Mouse (Mus musculus) erythroblast, embryonic 14.5 days (primary cell): ENCODE data around the gene Trim65. TPM values are rescaled to one million over a fixed set of nuclear protein-coding genes. Genes with fewer than 3 reads are reported as not detected.
A peak's percentile ranks its signal among the peaks of the same experiment; 100 is the strongest.

ENCODE experiments used
- H3K27me3 ChIP-seq: 2 replicates; pipeline ENCODE4 v1.6.1; 2012; ENCODE audit warnings: inconsistent platforms; ENCODE audit not compliant: control insufficient read depth
- H3K36me3 ChIP-seq: 2 replicates; pipeline ENCODE4 v1.6.1; 2012; ENCODE audit warnings: mild to moderate bottlenecking, inconsistent platforms; ENCODE audit not compliant: control insufficient read depth
- H3K4me1 ChIP-seq: 2 replicates; pipeline ENCODE4 v1.6.1; 2012; ENCODE audit warnings: inconsistent platforms; ENCODE audit not compliant: control insufficient read depth
- H3K4me3 ChIP-seq: replicated peaks from 2 replicates; pipeline ENCODE3; 2012; ENCODE audit warnings: moderate library complexity, mild to moderate bottlenecking, inconsistent platforms
- H3K9me3 ChIP-seq: 2 replicates; pipeline ENCODE4 v1.6.1; 2012; ENCODE audit warnings: low read length, inconsistent platforms, mixed read lengths; ENCODE audit not compliant: control insufficient read depth
- GATA1 ChIP-seq: IDR thresholded peaks from 2 replicates; pipeline ENCODE4 v1.6.1; 2012; ENCODE audit warnings: low read length, inconsistent platforms, mixed read lengths
- TAL1 ChIP-seq: IDR thresholded peaks from 3 replicates; pipeline ENCODE4 v1.6.1; 2012; ENCODE audit warnings: low read length, inconsistent platforms, mixed read lengths
- polyA plus RNA-seq: library from polyadenylated mRNA; stranded (reverse); fragments of >175 nt; gene quantifications from 2 replicates; pipeline ENCODE4 v1.2.3, GENCODE M21; 2012

Trim65 gene
- polyA plus RNA-seq, 1 experiment: 0.04 TPM

- peaks cover 15% of the 10 kb centered on the region for H3K36me3 ChIP-seq
- H3K4me1 ChIP-seq: peaks cover 31% of the 10 kb centered on the region
- H3K4me3 ChIP-seq: peak overlapping the region; percentile 81
- no peak for TF ChIP-seq TAL1
- no peak for TF ChIP-seq GATA1
- H3K27me3 ChIP-seq: peaks cover 6% of the 10 kb centered on the region; the same call in 1 of the 2 replicates
- no peaks in the 10 kb centered on the region for H3K9me3 ChIP-seq
These were observed 36.3 kb upstream of the Trim65 start for GRCm38 (mm10) chr11:116167232-116167631.

GRCm38 (mm10) chr11:116163002-116163401 lies 32.1 kb upstream of the Trim65 start:
- H3K9me3 ChIP-seq: no peaks in the 10 kb centered on the region
- no peaks in the 10 kb centered on the region for H3K27me3 ChIP-seq
- H3K4me3 ChIP-seq: no peak overlapping the region
- peaks cover 31% of the 10 kb centered on the region for H3K36me3 ChIP-seq
- TF ChIP-seq TAL1 (no peak), GATA1 (no peak)
- peaks cover 31% of the 10 kb centered on the region for H3K4me1 ChIP-seq

GRCm38 (mm10) chr11:116162146-116162545 lies 31.2 kb upstream of the Trim65 start:
- Histone ChIP-seq H3K9me3 (no peaks in the 10 kb centered on the region), H3K4me3 (no peak overlapping the region), H3K27me3 (no peaks in the 10 kb centered on the region), H3K36me3 (peaks cover 38% of the 10 kb centered on the region), H3K4me1 (peaks cover 23% of the 10 kb centered on the region)
- TF ChIP-seq GATA1 (no peak), TAL1 (no peak)

GRCm38 (mm10) chr11:116161312-116161711 lies 30.4 kb upstream of the Trim65 start:
- TF ChIP-seq GATA1: no peak
- no peak for TF ChIP-seq TAL1
- H3K9me3 ChIP-seq: no peaks in the 10 kb centered on the region
- H3K4me1 ChIP-seq: peaks cover 14% of the 10 kb centered on the region
- peaks cover 47% of the 10 kb centered on the region for H3K36me3 ChIP-seq
- no peaks in the 10 kb centered on the region for H3K27me3 ChIP-seq
- H3K4me3 ChIP-seq: no peak overlapping the region

- peaks cover 43% of the 10 kb centered on the region for H3K4me1 ChIP-seq
- TF ChIP-seq GATA1 (no peak), TAL1 (peak; percentile 24; the same call in 1 of the 3 replicates)
- no peaks in the 10 kb centered on the region for H3K27me3 ChIP-seq
- peaks cover 98% of the 10 kb centered on the region for H3K36me3 ChIP-seq
- peak overlapping the region; percentile 8 for H3K4me3 ChIP-seq
- peaks cover 3% of the 10 kb centered on the region; the same call in 1 of the 2 replicates for H3K9me3 ChIP-seq
These were observed 20.0 kb upstream of the Trim65 start for GRCm38 (mm10) chr11:116150960-116151359.

- no peak overlapping the region for H3K4me3 ChIP-seq
- peaks cover 56% of the 10 kb centered on the region for H3K4me1 ChIP-seq
- H3K36me3 ChIP-seq: peaks cover 100% of the 10 kb centered on the region
- H3K9me3 ChIP-seq: peaks cover 3% of the 10 kb centered on the region; the same call in 1 of the 2 replicates
- TF ChIP-seq GATA1 (no peak), TAL1 (no peak)
- H3K27me3 ChIP-seq: no peaks in the 10 kb centered on the region
These were observed 18.4 kb upstream of the Trim65 start for GRCm38 (mm10) chr11:116149341-116149740.

- Histone ChIP-seq H3K36me3 (peaks cover 100% of the 10 kb centered on the region), H3K4me3 (no peak overlapping the region), H3K4me1 (peaks cover 61% of the 10 kb centered on the region), H3K27me3 (no peaks in the 10 kb centered on the region), H3K9me3 (peaks cover 3% of the 10 kb centered on the region; the same call in 1 of the 2 replicates)
- TF ChIP-seq TAL1 (no peak), GATA1 (no peak)
These were observed 17.9 kb upstream of the Trim65 start for GRCm38 (mm10) chr11:116148761-116149221.

GRCm38 (mm10) chr11:116146294-116146985 lies 15.5 kb upstream of the Trim65 start:
- H3K4me3 ChIP-seq: no peak overlapping the region
- H3K27me3 ChIP-seq: no peaks in the 10 kb centered on the region
- H3K36me3 ChIP-seq: peaks cover 96% of the 10 kb centered on the region
- TF ChIP-seq GATA1 (no peak), TAL1 (no peak)
- H3K4me1 ChIP-seq: peaks cover 69% of the 10 kb centered on the region
- peaks cover 3% of the 10 kb centered on the region; the same call in 1 of the 2 replicates for H3K9me3 ChIP-seq

- no peak for TF ChIP-seq TAL1
- no peak for TF ChIP-seq GATA1
- H3K36me3 ChIP-seq: peaks cover 93% of the 10 kb centered on the region
- H3K27me3 ChIP-seq: no peaks in the 10 kb centered on the region
- H3K9me3 ChIP-seq: peaks cover 3% of the 10 kb centered on the region; the same call in 1 of the 2 replicates
- peaks cover 67% of the 10 kb centered on the region for H3K4me1 ChIP-seq
- no peak overlapping the region for H3K4me3 ChIP-seq
These were observed 14.8 kb upstream of the Trim65 start for GRCm38 (mm10) chr11:116145481-116146293.
